Mouse (Mus musculus) brain, embryonic 14.5 days (tissue): ENCODE measurements around the gene Ptbp3.

Experiments used
- CTCF ChIP-seq: fragments of 200-500 bp; IDR thresholded peaks from 2 replicates; pipeline ENCODE4 v1.5.1; 2012; ENCODE audit warnings: inconsistent platforms, mild to moderate bottlenecking, moderate library complexity, borderline replicate concordance; ENCODE audit not compliant: insufficient read depth, insufficient read length; ENCODE audit errors: extremely low read depth
- POLR2A ChIP-seq: fragments of 200-500 bp; IDR thresholded peaks from 2 replicates; pipeline ENCODE4 v1.6.1; 2012; ENCODE audit warnings: mild to moderate bottlenecking, inconsistent platforms, borderline replicate concordance; ENCODE audit not compliant: poor library complexity, insufficient read depth, insufficient read length, severe bottlenecking; ENCODE audit errors: extremely low read depth

DNA sequence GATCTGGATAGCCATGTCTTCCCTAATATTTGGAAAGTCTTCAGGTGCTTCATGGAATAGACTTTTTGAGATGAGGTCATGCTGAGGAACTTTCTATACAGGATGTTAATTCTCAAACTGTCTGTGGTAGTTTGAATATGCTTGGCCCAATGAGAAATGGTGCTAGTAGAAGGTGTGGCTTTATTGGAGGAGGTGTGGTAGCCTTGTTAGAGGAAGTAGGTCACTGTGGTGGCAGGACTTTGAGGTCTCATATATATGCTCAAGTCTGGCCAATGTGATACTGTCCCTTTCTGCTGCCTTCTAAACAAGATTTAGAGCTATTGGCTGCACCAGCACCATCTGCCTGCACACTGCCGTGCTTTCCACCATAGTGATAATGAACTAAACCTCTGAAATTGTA lies 18.0 kb downstream of the Ptbp3 start:
- TF ChIP-seq CTCF = no peak
- TF ChIP-seq POLR2A = no peak
